Mouse (Mus musculus) testis, adult 2 months (tissue): ENCODE measurements around the gene Trio.

Experiments
- CTCF ChIP-seq: fragments of 200-500 bp; IDR thresholded peaks from 2 replicates; pipeline ENCODE4 v1.5.1; 2012; ENCODE audit warnings: low read depth, mild to moderate bottlenecking, inconsistent platforms, low read length, moderate library complexity; ENCODE audit not compliant: control insufficient read depth, insufficient read depth, insufficient replicate concordance
- POLR2A ChIP-seq: fragments of 200-500 bp; IDR thresholded peaks from 2 replicates; pipeline ENCODE4 v1.6.1; 2012; ENCODE audit warnings: low read depth, mild to moderate bottlenecking, inconsistent platforms, low read length, moderate library complexity; ENCODE audit not compliant: control insufficient read depth

DNA sequence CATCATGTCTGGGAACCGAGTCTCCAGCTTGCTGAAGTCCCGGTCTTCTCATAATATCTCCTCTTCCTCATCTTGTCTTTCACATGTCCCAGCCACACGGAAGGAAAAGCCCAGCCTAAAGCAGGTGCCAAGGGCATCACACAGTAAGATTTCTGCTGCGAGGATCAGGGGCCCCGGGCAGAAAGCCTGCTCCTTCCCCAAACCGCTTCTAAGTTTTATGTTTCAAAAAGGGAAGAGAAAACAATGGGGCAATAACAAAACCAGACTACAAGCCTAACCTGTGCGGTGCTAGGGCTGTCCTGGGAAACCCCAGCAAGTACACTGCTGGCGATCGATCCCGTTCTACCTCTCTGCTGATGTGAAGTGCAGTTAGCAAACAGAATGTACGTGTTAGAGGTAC is 162.7 kb downstream of the Trio start:
- TF ChIP-seq CTCF = no peak
- no peak for TF ChIP-seq POLR2A
